Mouse (Mus musculus) erythroblast, embryonic 14.5 days (primary cell): Measurements from ENCODE around the gene C1qtnf2. TPM values are rescaled to one million over a fixed set of nuclear protein-coding genes. Genes with fewer than 3 reads are reported as not detected.

ENCODE experiments used
- H3K27me3 ChIP-seq: 2 replicates; pipeline ENCODE4 v1.6.1; 2012; ENCODE audit warnings: inconsistent platforms; ENCODE audit not compliant: control insufficient read depth
- H3K36me3 ChIP-seq: 2 replicates; pipeline ENCODE4 v1.6.1; 2012; ENCODE audit warnings: mild to moderate bottlenecking, inconsistent platforms; ENCODE audit not compliant: control insufficient read depth
- H3K4me1 ChIP-seq: 2 replicates; pipeline ENCODE4 v1.6.1; 2012; ENCODE audit warnings: inconsistent platforms; ENCODE audit not compliant: control insufficient read depth
- H3K4me3 ChIP-seq: replicated peaks from 2 replicates; pipeline ENCODE3; 2012; ENCODE audit warnings: moderate library complexity, mild to moderate bottlenecking, inconsistent platforms
- H3K9me3 ChIP-seq: 2 replicates; pipeline ENCODE4 v1.6.1; 2012; ENCODE audit warnings: low read length, inconsistent platforms, mixed read lengths; ENCODE audit not compliant: control insufficient read depth
- GATA1 ChIP-seq: IDR thresholded peaks from 2 replicates; pipeline ENCODE4 v1.6.1; 2012; ENCODE audit warnings: low read length, inconsistent platforms, mixed read lengths
- TAL1 ChIP-seq: IDR thresholded peaks from 3 replicates; pipeline ENCODE4 v1.6.1; 2012; ENCODE audit warnings: low read length, inconsistent platforms, mixed read lengths
- polyA plus RNA-seq: library from polyadenylated mRNA; stranded (reverse); fragments of >175 nt; gene quantifications from 2 replicates; pipeline ENCODE4 v1.2.3, GENCODE M21; 2012

The C1qtnf2 gene
- polyA plus RNA-seq, 1 experiment = not detected

DNA sequence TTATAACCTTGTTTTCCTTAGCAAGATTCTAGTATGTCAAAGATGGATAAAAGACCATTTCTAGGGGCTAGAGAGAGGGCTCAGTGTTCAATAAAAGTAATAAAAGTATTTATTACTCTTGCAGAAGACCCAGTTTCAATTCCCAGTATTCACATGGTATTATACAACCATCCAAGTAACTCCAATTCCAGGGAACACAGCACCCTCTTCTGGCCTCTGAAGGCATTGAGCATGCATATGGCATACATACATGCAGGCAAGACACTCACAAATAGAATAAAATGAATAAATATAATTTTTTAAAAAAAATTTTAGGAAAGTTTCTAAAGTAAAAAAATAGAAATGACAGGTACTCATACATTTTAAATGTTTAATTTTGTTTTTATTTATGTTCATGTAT is 44.0 kb downstream of the C1qtnf2 start:
- Histone ChIP-seq H3K4me1 (no peaks in the 10 kb centered on the region), H3K9me3 (no peaks in the 10 kb centered on the region), H3K4me3 (no peak overlapping the region), H3K36me3 (no peaks in the 10 kb centered on the region), H3K27me3 (no peaks in the 10 kb centered on the region)
- TF ChIP-seq TAL1 (no peak), GATA1 (no peak)

DNA sequence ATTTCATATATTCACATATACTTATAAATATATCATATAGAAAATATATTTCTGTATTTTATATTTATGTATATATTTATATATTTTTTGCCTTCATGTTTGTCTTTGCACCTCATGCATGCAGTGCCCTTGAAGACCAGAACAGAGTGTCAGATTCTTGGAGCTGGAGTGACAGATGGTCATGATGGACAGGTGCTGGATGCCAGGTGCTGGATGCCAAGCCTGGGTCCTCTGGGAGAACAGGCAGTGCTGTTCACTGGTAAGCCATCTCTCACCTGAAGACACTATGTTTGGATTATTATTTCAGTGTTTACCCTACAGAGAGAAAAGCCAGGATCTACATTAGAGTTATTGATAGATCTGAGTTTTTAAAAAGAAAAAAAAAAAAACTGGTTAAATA is 44.7 kb downstream of the C1qtnf2 start:
- H3K27me3 ChIP-seq = no peaks in the 10 kb centered on the region
- no peaks in the 10 kb centered on the region for H3K9me3 ChIP-seq
- TF ChIP-seq TAL1 = no peak
- no peak for TF ChIP-seq GATA1
- no peak overlapping the region for H3K4me3 ChIP-seq
- no peaks in the 10 kb centered on the region for H3K4me1 ChIP-seq
- no peaks in the 10 kb centered on the region for H3K36me3 ChIP-seq

DNA sequence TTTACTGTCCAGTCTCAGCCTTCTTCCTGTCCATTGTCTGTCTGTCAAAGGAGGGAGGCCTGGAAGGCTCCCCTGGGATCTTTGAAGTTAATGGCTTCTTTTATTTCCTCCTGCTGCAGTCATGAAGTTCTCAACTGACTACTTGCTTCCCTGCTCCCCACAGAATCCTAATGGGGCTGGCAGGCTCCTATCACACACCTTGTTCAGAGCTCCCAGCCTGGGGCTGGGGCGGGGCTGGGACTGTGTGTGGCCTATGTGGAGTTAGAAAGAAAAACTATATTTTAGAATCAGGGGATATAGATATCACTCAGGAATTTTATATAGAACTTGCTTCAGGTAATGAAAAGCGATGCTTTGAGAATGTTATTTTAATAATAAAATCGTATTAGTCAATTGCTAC is 46.4 kb downstream of the C1qtnf2 start:
- Histone ChIP-seq H3K36me3 (no peaks in the 10 kb centered on the region), H3K4me3 (no peak overlapping the region), H3K27me3 (no peaks in the 10 kb centered on the region), H3K9me3 (no peaks in the 10 kb centered on the region), H3K4me1 (no peaks in the 10 kb centered on the region)
- no peak for TF ChIP-seq GATA1

DNA sequence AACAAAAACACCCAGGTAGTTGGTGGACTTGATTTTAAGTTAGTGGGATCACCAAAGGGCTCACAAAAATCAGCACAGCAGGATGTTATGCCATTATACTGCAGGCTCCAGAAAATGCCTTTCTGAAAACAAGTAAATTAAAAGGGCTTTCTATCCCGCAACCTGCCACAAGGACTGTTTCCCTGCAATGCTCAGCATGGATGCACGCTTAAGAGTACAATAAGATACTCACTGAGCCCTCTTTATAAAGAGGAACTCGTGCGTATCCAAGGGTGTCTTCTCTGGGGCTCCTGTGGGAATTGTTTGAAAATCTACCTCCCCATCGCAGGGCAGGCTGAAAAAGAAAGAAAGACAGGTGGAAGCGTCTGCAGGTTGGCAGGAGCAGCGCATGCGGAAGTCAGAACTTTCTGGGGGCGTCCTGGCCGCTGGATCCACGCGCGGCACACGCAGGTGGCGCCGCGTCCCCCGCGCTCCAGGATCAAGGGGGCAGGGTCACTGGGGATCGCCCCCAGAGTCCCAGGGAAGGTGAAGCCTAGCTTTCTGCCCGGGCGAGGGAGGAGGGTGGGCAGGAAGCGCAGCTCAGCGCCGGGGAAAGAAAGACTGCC is 54.1 kb downstream of the C1qtnf2 start:
- Histone ChIP-seq H3K4me3 (peak overlapping the region; percentile 55), H3K9me3 (no peaks in the 10 kb centered on the region), H3K4me1 (peaks cover 5% of the 10 kb centered on the region; the same call in 1 of the 2 replicates), H3K36me3 (no peaks in the 10 kb centered on the region), H3K27me3 (peaks cover 24% of the 10 kb centered on the region)
- no peak for TF ChIP-seq GATA1

DNA sequence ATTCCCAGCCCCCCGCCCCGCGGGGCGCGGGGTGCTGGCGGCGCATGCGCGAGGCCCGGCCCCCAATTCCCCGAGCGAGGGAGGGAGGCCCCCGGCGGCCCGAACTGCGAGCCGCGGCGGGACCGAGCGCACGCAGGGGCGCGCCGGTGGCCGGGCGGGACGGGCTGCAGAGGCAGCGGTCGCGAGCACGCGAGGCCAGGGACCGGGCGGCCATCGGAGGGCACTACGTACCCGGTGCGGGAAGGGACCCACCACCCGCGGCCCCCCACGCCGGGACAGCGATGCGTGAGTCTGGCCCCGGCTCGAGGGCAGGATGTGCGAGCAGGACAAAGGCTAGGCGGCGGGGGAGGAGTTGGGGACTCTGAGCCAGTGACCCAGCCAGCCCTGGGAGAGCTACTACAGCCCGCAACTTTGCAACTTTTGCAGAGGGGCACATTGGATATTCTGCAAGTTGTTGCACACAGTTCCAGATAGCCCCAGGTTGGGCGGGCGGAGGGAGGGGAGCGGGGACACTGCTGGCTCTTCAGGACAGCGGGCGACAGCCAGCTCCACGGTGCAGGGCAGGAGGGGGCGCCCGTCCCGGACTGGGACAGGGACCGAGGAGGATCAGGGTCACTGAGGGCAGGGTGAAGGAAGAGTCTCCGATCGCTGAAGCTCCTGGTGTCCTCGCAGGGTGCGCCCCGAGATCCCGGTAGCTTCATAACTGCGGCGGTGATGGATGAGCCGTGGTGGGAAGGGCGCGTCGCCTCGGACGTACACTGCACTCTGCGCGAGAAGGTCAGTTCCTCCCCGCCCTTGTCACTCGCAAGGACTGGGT is 54.8 kb downstream of the C1qtnf2 start, which contains the start of gene Ccnjl:
Ccnjl (plus strand) TSS at position 102 of the 817 bp plus-strand sequence.
- H3K36me3 ChIP-seq = no peaks in the 10 kb centered on the region

DNA sequence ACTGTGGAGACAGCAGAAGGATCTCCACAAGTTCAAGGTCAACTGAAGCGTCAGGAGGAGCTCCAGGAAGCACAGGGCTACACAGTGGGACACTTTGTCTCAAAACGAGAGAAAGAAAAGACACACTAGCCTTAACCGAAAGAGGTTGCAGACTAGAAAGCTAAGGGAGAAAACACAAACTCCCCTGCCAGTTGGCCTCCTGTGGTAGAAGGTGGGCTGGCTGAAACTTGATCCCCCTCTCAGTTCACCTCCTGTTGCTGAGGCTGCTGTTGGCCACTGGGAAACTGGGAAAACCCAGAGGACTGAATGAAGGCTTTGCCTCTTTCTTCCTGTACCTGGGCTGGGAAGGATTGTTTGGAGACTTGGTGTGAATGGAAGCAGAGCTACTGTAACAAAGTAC is 56.0 kb downstream of the C1qtnf2 start:
- Histone ChIP-seq H3K4me1 (peaks cover 5% of the 10 kb centered on the region; the same call in 1 of the 2 replicates), H3K36me3 (no peaks in the 10 kb centered on the region), H3K9me3 (no peaks in the 10 kb centered on the region), H3K27me3 (peaks cover 24% of the 10 kb centered on the region), H3K4me3 (no peak overlapping the region)
- TF ChIP-seq GATA1 = no peak
- TF ChIP-seq TAL1 = no peak

More for the DNA sequence above, 54.8 kb downstream of the C1qtnf2 start, which contains the start of gene Ccnjl:
- no peak for TF ChIP-seq GATA1
- TF ChIP-seq TAL1 = no peak
- peak within 1 kb of the TSS; percentile 55 for H3K4me3 ChIP-seq
- H3K27me3 ChIP-seq = peaks cover 24% of the 10 kb centered on the region
- H3K4me1 ChIP-seq = peaks cover 5% of the 10 kb centered on the region; the same call in 1 of the 2 replicates
- H3K9me3 ChIP-seq = no peaks in the 10 kb centered on the region

DNA sequence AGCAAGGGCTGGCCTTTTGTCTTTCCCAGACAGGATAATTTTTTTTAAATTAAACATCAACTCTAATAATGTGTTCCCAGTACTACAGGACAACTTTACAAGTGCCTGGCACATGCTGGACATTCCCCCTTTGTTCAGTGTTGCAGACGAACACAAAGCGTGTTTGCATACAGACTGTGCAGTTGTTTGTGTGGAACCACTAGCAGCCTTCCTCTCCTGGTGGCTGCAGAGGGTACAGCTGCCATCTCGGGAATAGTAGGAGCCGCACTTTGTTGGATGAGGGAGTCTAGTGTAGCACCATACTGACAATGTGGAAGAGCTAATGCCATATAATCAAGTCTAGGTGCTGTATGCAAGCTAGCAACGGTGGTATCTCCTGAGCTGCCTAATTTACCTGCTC is 57.5 kb downstream of the C1qtnf2 start:
- H3K27me3 ChIP-seq = peaks cover 24% of the 10 kb centered on the region
- peaks cover 5% of the 10 kb centered on the region; the same call in 1 of the 2 replicates for H3K4me1 ChIP-seq
- no peak overlapping the region for H3K4me3 ChIP-seq
- no peaks in the 10 kb centered on the region for H3K9me3 ChIP-seq
- no peaks in the 10 kb centered on the region for H3K36me3 ChIP-seq
- no peak for TF ChIP-seq TAL1
- TF ChIP-seq GATA1 = no peak

DNA sequence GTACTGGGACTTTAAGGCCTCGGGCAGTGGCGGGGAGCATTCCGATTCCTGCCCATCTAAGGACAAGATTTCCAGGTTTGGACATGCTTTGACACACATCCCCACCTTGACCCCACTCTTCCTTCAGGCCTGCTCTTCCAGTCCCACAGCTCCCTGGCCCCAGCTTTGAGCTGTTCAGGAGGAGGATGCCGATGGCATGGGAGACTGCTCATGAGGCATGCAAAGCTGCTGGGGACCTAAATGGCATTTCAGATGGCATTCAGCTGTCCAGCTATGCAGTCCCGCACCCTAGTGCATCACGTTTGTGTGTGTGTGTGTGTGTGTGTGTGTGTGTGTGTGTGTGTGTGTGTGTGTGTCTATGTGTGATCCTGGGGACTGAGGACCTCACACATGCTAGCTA is 63.0 kb downstream of the C1qtnf2 start:
- no peaks in the 10 kb centered on the region for H3K4me1 ChIP-seq
- H3K9me3 ChIP-seq = no peaks in the 10 kb centered on the region
- H3K4me3 ChIP-seq = no peak overlapping the region
- H3K27me3 ChIP-seq = no peaks in the 10 kb centered on the region
- H3K36me3 ChIP-seq = no peaks in the 10 kb centered on the region
- TF ChIP-seq TAL1 (no peak), GATA1 (no peak)

DNA sequence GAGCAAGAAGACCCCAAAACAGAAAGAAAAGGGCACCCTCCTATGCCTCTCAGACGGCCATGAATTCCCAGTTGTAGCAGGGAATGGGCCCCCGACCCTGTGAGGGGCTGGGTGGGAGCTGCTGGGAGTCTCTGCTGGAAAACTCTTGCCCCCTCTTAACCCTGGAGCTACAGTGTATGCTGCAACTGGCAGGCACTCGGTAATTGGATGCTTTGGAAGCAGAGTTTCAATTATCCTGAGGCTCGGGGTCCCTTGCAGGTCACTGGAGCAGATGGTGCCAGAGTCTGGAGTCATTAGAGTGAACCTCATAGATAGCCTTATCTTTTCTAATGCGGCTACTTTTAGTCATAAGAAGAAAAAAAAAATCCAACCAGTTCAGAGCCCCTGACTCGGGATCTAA is 65.8 kb downstream of the C1qtnf2 start:
- Histone ChIP-seq H3K27me3 (0 out of 2 replicates have a peak, but pooled peaks cover 2% of the 10 kb centered on the region), H3K36me3 (no peaks in the 10 kb centered on the region), H3K4me1 (no peaks in the 10 kb centered on the region), H3K9me3 (no peaks in the 10 kb centered on the region), H3K4me3 (no peak overlapping the region)
- TF ChIP-seq GATA1 = no peak
- TF ChIP-seq TAL1 = no peak

Other genes starting within 250 kb of the C1qtnf2 start
- gene Pttg1, start 48.0 kb upstream of the C1qtnf2 start, polyA plus RNA-seq = 7.7 and 11.4 TPM in 2 replicates
- gene Slu7, start 40.5 kb upstream of the C1qtnf2 start, polyA plus RNA-seq = 0.93 and 0.96 TPM in 2 replicates
- gene Ccnjl, start 54.5 kb downstream of the C1qtnf2 start, polyA plus RNA-seq = not detected in 2 replicates
- gene 4933415A04Rik, start 112.8 kb downstream of the C1qtnf2 start, polyA plus RNA-seq = not detected in 2 replicates
- not detected in 2 replicates for gene Fabp6, start 127.3 kb downstream of the C1qtnf2 start, polyA plus RNA-seq
- 0.51 and 0.72 TPM in 2 replicates for gene Pwwp2a, start 207.7 kb downstream of the C1qtnf2 start, polyA plus RNA-seq